Mouse (Mus musculus) neural tube, embryonic 15.5 days (tissue): ENCODE measurements around the gene Fbxw5. TPM values are rescaled to one million over a fixed set of nuclear protein-coding genes. Genes with fewer than 3 reads are reported as not detected.

Source experiments
- ATAC-seq: fragments of 200-750 bp; cut with Nextera tagmentation; 2 replicates; pipeline ENCODE4 v1.8.0; 2017; ENCODE audit warnings: mild to moderate bottlenecking, moderate TSS enrichment, moderate library complexity; ENCODE audit not compliant: low FRiP score
- H3K27ac ChIP-seq: fragments of 300-500 bp; sonication (generic); replicated peaks from 2 replicates; pipeline ENCODE4 v1.5.1; 2015; ENCODE audit warnings: mild to moderate bottlenecking, inconsistent platforms
- H3K27me3 ChIP-seq: fragments of 300-500 bp; sonication (generic); replicated peaks from 2 replicates; pipeline ENCODE4 v1.6.1; 2015; ENCODE audit warnings: inconsistent platforms
- H3K36me3 ChIP-seq: fragments of 300-500 bp; sonication (generic); 2 replicates; pipeline ENCODE4 v1.6.1; 2015; ENCODE audit warnings: inconsistent platforms
- H3K4me1 ChIP-seq: fragments of 300-500 bp; sonication (generic); 2 replicates; pipeline ENCODE4 v1.6.1; 2015; ENCODE audit warnings: inconsistent platforms
- H3K4me2 ChIP-seq: fragments of 300-500 bp; sonication (generic); 2 replicates; pipeline ENCODE4 v1.6.1; 2015; ENCODE audit warnings: inconsistent platforms, mild to moderate bottlenecking, moderate library complexity
- H3K4me3 ChIP-seq: fragments of 300-500 bp; sonication (generic); replicated peaks from 2 replicates; pipeline ENCODE4 v1.5.1; 2015; ENCODE audit warnings: mild to moderate bottlenecking, inconsistent platforms
- H3K9ac ChIP-seq: fragments of 300-500 bp; sonication (generic); replicated peaks from 2 replicates; pipeline ENCODE4 v1.6.1; 2015; ENCODE audit warnings: mild to moderate bottlenecking, inconsistent platforms
- H3K9me3 ChIP-seq: fragments of 300-500 bp; sonication (generic); replicated peaks from 2 replicates; pipeline ENCODE4 v1.6.1; 2016; ENCODE audit warnings: inconsistent platforms
- WGBS: fragments of 180-500 bp; shearing (Covaris S2); methylation state at CpG from one replicate; pipeline ENCODE4 v1.1.7; 2015; ENCODE audit warnings: mixed read lengths; 5-methylcytosine and 5-hydroxymethylcytosine counted together
- polyA plus RNA-seq: library from polyadenylated mRNA; unstranded; fragments of >200 nt; fragmentation: Nextera tagmentation; extraction: Ambion mirVana; gene quantifications from 2 replicates; pipeline ENCODE4 v1.2.1, GENCODE M21; 2015

The Fbxw5 gene
- polyA plus RNA-seq, 1 experiment from 2014 or later = 134 TPM

- H3K4me1 ChIP-seq = no peaks in the 10 kb centered on the region
- H3K36me3 ChIP-seq = no peaks in the 10 kb centered on the region
- H3K4me2 ChIP-seq = no peak overlapping the region
- no peak for ATAC-seq
- H3K9me3 ChIP-seq = no peaks in the 10 kb centered on the region
- no peak overlapping the region for H3K9ac ChIP-seq
- no peak overlapping the region for H3K4me3 ChIP-seq
- 24% methylated on average over 7 of the region's 7 CpGs for WGBS
- H3K27me3 ChIP-seq = no peaks in the 10 kb centered on the region
- H3K27ac ChIP-seq = no peak overlapping the region
Measured at GRCm38 (mm10) chr2:25482969-25483368, 17.6 kb upstream of the Fbxw5 start.

GRCm38 (mm10) chr2:25484901-25485647 lies 15.5 kb upstream of the Fbxw5 start:
- H3K27ac ChIP-seq = no peak overlapping the region
- no peak overlapping the region for H3K9ac ChIP-seq
- WGBS = 75% methylated on average over 11 of the region's 11 CpGs
- no peak overlapping the region for H3K4me2 ChIP-seq
- no peaks in the 10 kb centered on the region for H3K36me3 ChIP-seq
- H3K4me1 ChIP-seq = no peaks in the 10 kb centered on the region
- H3K4me3 ChIP-seq = no peak overlapping the region
- H3K9me3 ChIP-seq = no peaks in the 10 kb centered on the region
- ATAC-seq = no peak
- no peaks in the 10 kb centered on the region for H3K27me3 ChIP-seq

- WGBS = 81% methylated on average over 6 of the region's 6 CpGs
- Histone ChIP-seq H3K4me3 (no peak overlapping the region), H3K36me3 (no peaks in the 10 kb centered on the region), H3K4me2 (no peak overlapping the region), H3K27ac (no peak overlapping the region), H3K9me3 (no peaks in the 10 kb centered on the region), H3K4me1 (no peaks in the 10 kb centered on the region), H3K9ac (no peak overlapping the region), H3K27me3 (no peaks in the 10 kb centered on the region)
- no peak for ATAC-seq
Measured at GRCm38 (mm10) chr2:25487965-25488670, 12.4 kb upstream of the Fbxw5 start.

- Histone ChIP-seq H3K4me1 (no peaks in the 10 kb centered on the region), H3K4me2 (no peak overlapping the region), H3K27ac (no peak overlapping the region), H3K4me3 (no peak overlapping the region), H3K27me3 (no peaks in the 10 kb centered on the region), H3K9ac (no peak overlapping the region), H3K36me3 (no peaks in the 10 kb centered on the region), H3K9me3 (no peaks in the 10 kb centered on the region)
- 86% methylated on average over 7 of the region's 7 CpGs for WGBS
- ATAC-seq = no peak
Measured at GRCm38 (mm10) chr2:25488671-25489068, 11.9 kb upstream of the Fbxw5 start.

- no peaks in the 10 kb centered on the region for H3K4me1 ChIP-seq
- 82% methylated on average over 5 of the region's 5 CpGs for WGBS
- no peaks in the 10 kb centered on the region for H3K9me3 ChIP-seq
- no peak overlapping the region for H3K4me3 ChIP-seq
- no peak overlapping the region for H3K4me2 ChIP-seq
- H3K27ac ChIP-seq = no peak overlapping the region
- no peak overlapping the region for H3K9ac ChIP-seq
- H3K36me3 ChIP-seq = no peaks in the 10 kb centered on the region
- ATAC-seq = no peak
- H3K27me3 ChIP-seq = no peaks in the 10 kb centered on the region
Measured at GRCm38 (mm10) chr2:25492988-25493387, 7.6 kb upstream of the Fbxw5 start.

- no peaks in the 10 kb centered on the region for H3K9me3 ChIP-seq
- WGBS = 86% methylated on average over 5 of the region's 5 CpGs
- no peak for ATAC-seq
- H3K27me3 ChIP-seq = no peaks in the 10 kb centered on the region
- no peaks in the 10 kb centered on the region for H3K36me3 ChIP-seq
- H3K27ac ChIP-seq = no peak within 1 kb of the TSS
- no peak within 1 kb of the TSS for H3K4me3 ChIP-seq
- no peak within 1 kb of the TSS for H3K4me2 ChIP-seq
- H3K9ac ChIP-seq = no peak within 1 kb of the TSS
- no peaks in the 10 kb centered on the region for H3K4me1 ChIP-seq
Measured at GRCm38 (mm10) chr2:25493476-25493961, 7.0 kb upstream of the Fbxw5 start, which contains the start of gene Lcn12. Lcn12 (minus strand) TSS chr2:25493911.

GRCm38 (mm10) chr2:25496462-25496861 lies 4.1 kb upstream of the Fbxw5 start:
- Histone ChIP-seq H3K9me3 (no peaks in the 10 kb centered on the region), H3K4me1 (peaks cover 8% of the 10 kb centered on the region), H3K9ac (no peak overlapping the region), H3K27me3 (no peaks in the 10 kb centered on the region), H3K4me3 (no peak overlapping the region), H3K27ac (no peak overlapping the region), H3K36me3 (no peaks in the 10 kb centered on the region), H3K4me2 (no peak overlapping the region)
- ATAC-seq = no peak
- 45% methylated on average over 4 of the region's 4 CpGs for WGBS

GRCm38 (mm10) chr2:25497846-25498575 lies 2.5 kb upstream of the Fbxw5 start:
- ATAC-seq = no peak
- Histone ChIP-seq H3K4me3 (no peak overlapping the region), H3K9me3 (no peaks in the 10 kb centered on the region), H3K4me1 (peaks cover 18% of the 10 kb centered on the region), H3K9ac (no peak overlapping the region), H3K27ac (no peak overlapping the region), H3K4me2 (no peak overlapping the region), H3K36me3 (peaks cover 1% of the 10 kb centered on the region; the same call in 1 of the 2 replicates), H3K27me3 (no peaks in the 10 kb centered on the region)
- 64% methylated on average over 6 of the region's 6 CpGs for WGBS

GRCm38 (mm10) chr2:25498622-25499478 lies 1.7 kb upstream of the Fbxw5 start:
- Histone ChIP-seq H3K36me3 (peaks cover 10% of the 10 kb centered on the region), H3K9me3 (no peaks in the 10 kb centered on the region), H3K4me2 (no peak overlapping the region), H3K27me3 (no peaks in the 10 kb centered on the region), H3K27ac (no peak overlapping the region), H3K9ac (no peak overlapping the region), H3K4me1 (peaks cover 18% of the 10 kb centered on the region), H3K4me3 (no peak overlapping the region)
- WGBS = 76% methylated on average over 15 of the region's 15 CpGs
- no peak for ATAC-seq

- Histone ChIP-seq H3K27ac (peak overlapping the region; percentile 73), H3K4me1 (peaks cover 18% of the 10 kb centered on the region), H3K4me3 (peak overlapping the region; percentile 83), H3K36me3 (peaks cover 23% of the 10 kb centered on the region), H3K27me3 (no peaks in the 10 kb centered on the region), H3K9me3 (no peaks in the 10 kb centered on the region), H3K4me2 (peak overlapping the region; percentile 98), H3K9ac (peak overlapping the region; percentile 38; the same call in 1 of the 2 replicates)
- ATAC-seq = peak; percentile 12; the same call in 1 of the 2 replicates
- WGBS = 73% methylated on average over 6 of the region's 6 CpGs
Measured at GRCm38 (mm10) chr2:25500071-25500575, 427 bp upstream of the Fbxw5 start.
